Mouse (Mus musculus): Measurements from ENCODE around the gene Slc26a6.

The Slc26a6 gene

DNA sequence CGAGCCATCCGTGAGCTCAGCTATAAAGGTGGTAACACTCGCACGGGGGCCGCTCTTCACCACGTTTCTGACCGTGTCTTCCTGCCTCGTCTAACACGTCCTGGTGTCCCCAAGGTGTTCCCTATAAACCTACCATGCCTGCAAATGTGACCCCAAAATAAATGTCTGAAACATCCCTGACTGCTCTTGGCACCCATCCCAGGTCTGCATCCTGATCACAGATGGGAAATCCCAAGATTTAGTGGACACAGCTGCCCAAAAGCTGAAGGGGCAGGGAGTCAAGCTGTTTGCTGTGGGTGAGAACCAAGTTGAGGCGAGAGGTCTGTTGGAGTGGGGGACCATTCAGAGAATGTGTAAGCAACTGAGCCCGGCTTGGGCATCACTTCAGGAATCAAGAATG, 102.2 kb downstream of the Slc26a6 start:
- DNase-seq (ENCODE audit: low spot score in 2 of 2), result no peak

- DNase-seq (ENCODE audit: low spot score in 2 of 2), result no peak
Observed at GRCm38 (mm10) chr9:108955846-108956245, 102.8 kb downstream of the Slc26a6 start.

Measured in spleen, postnatal 36 days (tissue).